Mouse (Mus musculus): ENCODE data around the gene Gm572. TPM values are rescaled to one million over a fixed set of nuclear protein-coding genes. Genes with fewer than 3 reads are reported as not detected.

The Gm572 gene
- polyA plus RNA-seq, 1 experiment from 2014 or later = 0.17 TPM

DNA sequence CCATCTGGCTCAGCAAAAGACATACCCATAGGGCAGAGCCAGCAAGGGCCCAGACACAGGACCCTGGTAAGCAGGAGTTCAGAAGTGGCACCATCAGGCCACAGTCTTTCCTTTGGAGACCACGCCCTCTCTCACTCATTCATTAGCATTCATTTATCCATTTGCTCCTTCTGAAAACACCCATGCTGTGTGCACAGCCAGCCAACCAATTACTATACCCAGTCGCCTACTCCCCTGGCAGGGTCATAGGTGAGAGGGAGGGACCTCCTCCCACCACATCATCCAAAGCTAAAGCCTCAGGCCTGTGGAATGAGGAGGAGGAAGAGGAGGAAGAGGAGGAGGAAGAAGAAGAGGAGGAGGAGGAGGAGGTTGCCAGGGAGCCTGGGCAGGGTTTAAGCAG, 67.3 kb downstream of the Gm572 start:
- Histone ChIP-seq H3K4me1 (ENCODE audit: control insufficient read depth, insufficient read depth, low read length) (peaks cover 15% of the 10 kb centered on the region), H3K9ac (ENCODE audit: low read depth, low read length) (no peak overlapping the region), H3K4me2 (ENCODE audit: low read depth, low read length) (no peak overlapping the region), H3K4me3 (ENCODE audit: low read depth, low read length) (no peak overlapping the region), H3K27ac (replicated peaks; ENCODE audit: low read depth, low read length) (no peak overlapping the region), H3K27me3 (replicated peaks; ENCODE audit: control insufficient read depth, insufficient read depth, low read length) (peaks cover 3% of the 10 kb centered on the region; the same call in 1 of the 2 replicates), H3K36me3 (ENCODE audit: control insufficient read depth, insufficient read depth, low read length) (no peaks in the 10 kb centered on the region), H3K9me3 (ENCODE audit: control insufficient read depth, low read length) (no peaks in the 10 kb centered on the region)
- 84% methylated on average over 2 of the region's 2 CpGs for WGBS
- DNase-seq (ENCODE audit: low spot score) (no peak), ATAC-seq (ENCODE audit: low read depth) (no peak)

DNA sequence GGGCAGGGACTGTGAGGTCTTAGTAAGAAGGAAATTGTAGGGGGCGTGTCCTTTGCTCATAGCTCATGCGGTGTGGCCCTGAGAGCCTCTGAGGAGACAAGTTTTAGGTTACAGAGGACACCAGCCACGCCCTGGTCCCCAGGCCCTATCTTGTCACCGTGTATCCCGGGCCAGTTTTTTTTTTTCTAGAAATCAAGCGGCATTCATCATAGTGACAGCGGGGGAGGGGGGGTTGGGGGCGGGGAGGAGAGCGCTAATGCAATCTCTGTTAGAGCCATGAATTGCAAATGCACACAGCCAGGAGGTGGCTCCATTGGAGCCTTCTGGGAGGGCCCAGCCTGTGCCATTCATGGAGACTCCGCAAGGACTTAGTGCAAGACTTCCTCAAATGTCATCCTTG, 68.2 kb downstream of the Gm572 start:
- no peaks in the 10 kb centered on the region for H3K9me3 ChIP-seq (ENCODE audit: control insufficient read depth, low read length)
- H3K36me3 ChIP-seq (ENCODE audit: control insufficient read depth, insufficient read depth, low read length) = no peaks in the 10 kb centered on the region
- H3K27ac ChIP-seq (replicated peaks; ENCODE audit: low read depth, low read length) = no peak overlapping the region; the same call in 1 of the 2 replicates
- DNase-seq (ENCODE audit: low spot score) = peak; percentile 54
- 9% methylated on average over 10 of the region's 10 CpGs for WGBS
- H3K4me3 ChIP-seq (ENCODE audit: low read depth, low read length) = no peak overlapping the region
- H3K4me1 ChIP-seq (ENCODE audit: control insufficient read depth, insufficient read depth, low read length) = peaks cover 15% of the 10 kb centered on the region
- H3K27me3 ChIP-seq (replicated peaks; ENCODE audit: control insufficient read depth, insufficient read depth, low read length) = peaks cover 3% of the 10 kb centered on the region; the same call in 1 of the 2 replicates
- no peak overlapping the region for H3K9ac ChIP-seq (ENCODE audit: low read depth, low read length)
- H3K4me2 ChIP-seq (ENCODE audit: low read depth, low read length) = no peak overlapping the region
- no peak for ATAC-seq (ENCODE audit: low read depth)

DNA sequence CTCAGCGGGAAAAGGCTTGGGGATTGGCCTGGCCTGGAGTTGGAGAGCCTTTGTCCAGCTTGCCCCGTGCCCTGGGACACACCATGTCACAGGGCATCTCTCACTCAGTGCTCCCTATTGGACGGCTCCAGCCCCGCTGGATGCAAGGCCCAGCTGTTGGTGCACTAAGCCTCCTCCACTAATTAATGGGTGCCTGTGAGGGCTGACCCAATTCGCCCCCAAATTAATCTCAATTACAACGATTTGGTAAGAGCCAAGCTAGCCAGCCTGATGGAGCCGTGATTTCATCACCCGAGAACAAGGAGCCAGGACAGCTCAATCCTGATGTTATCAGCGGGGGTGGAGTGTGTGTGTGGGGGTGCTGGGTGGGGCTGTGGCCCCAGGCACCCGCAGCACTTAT, 69.5 kb downstream of the Gm572 start:
- WGBS = 43% methylated on average over 10 of the region's 10 CpGs
- Histone ChIP-seq H3K36me3 (ENCODE audit: control insufficient read depth, insufficient read depth, low read length) (no peaks in the 10 kb centered on the region), H3K27me3 (replicated peaks; ENCODE audit: control insufficient read depth, insufficient read depth, low read length) (peaks cover 3% of the 10 kb centered on the region; the same call in 1 of the 2 replicates), H3K9me3 (ENCODE audit: control insufficient read depth, low read length) (no peaks in the 10 kb centered on the region), H3K9ac (ENCODE audit: low read depth, low read length) (no peak overlapping the region), H3K4me1 (ENCODE audit: control insufficient read depth, insufficient read depth, low read length) (peaks cover 15% of the 10 kb centered on the region), H3K4me3 (ENCODE audit: low read depth, low read length) (no peak overlapping the region), H3K4me2 (ENCODE audit: low read depth, low read length) (no peak overlapping the region), H3K27ac (replicated peaks; ENCODE audit: low read depth, low read length) (no peak overlapping the region)
- no peak; the same call in 1 of the 2 replicates for ATAC-seq (ENCODE audit: low read depth)
- DNase-seq (ENCODE audit: low spot score) = no peak

- no peak overlapping the region for H3K9ac ChIP-seq (ENCODE audit: low read depth, low read length)
- no peak for ATAC-seq (ENCODE audit: low read depth)
- 57% methylated on average over 7 of the region's 8 CpGs for WGBS
Measured at GRCm38 (mm10) chr4:148714064-148714463, 70.9 kb downstream of the Gm572 start.

DNA sequence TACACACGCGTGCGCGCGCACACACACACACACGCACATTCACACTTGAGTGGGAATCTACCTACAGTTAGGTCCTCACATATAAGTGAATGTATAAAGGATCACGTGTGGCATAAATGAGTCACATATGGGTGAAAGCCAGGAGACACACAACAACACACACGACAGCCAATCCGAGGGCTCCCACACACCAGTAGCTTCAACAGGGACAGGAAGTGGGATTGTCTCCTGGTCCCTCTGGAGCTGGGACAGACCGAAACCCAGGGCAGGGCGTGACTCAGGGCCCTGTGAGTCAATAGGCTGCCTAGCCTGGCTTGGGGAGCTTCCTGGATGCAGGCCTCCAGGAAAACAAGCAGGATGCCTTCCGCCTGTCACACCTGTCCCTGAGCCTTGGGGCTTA, 71.6 kb downstream of the Gm572 start:
- Histone ChIP-seq H3K9ac (ENCODE audit: low read depth, low read length) (no peak overlapping the region), H3K4me1 (ENCODE audit: control insufficient read depth, insufficient read depth, low read length) (peaks cover 11% of the 10 kb centered on the region), H3K27ac (replicated peaks; ENCODE audit: low read depth, low read length) (no peak overlapping the region), H3K36me3 (ENCODE audit: control insufficient read depth, insufficient read depth, low read length) (no peaks in the 10 kb centered on the region), H3K9me3 (ENCODE audit: control insufficient read depth, low read length) (no peaks in the 10 kb centered on the region), H3K4me3 (ENCODE audit: low read depth, low read length) (no peak overlapping the region), H3K27me3 (replicated peaks; ENCODE audit: control insufficient read depth, insufficient read depth, low read length) (peaks cover 3% of the 10 kb centered on the region; the same call in 1 of the 2 replicates), H3K4me2 (ENCODE audit: low read depth, low read length) (no peak overlapping the region)
- DNase-seq (ENCODE audit: low spot score) = no peak
- no peak for ATAC-seq (ENCODE audit: low read depth)
- WGBS = 83% methylated on average over 12 of the region's 12 CpGs

More at GRCm38 (mm10) chr4:148714064-148714463, 70.9 kb downstream of the Gm572 start:
- Histone ChIP-seq H3K27me3 (replicated peaks; ENCODE audit: control insufficient read depth, insufficient read depth, low read length) (0 out of 2 replicates have a peak, but pooled peaks cover 3% of the 10 kb centered on the region), H3K4me2 (ENCODE audit: low read depth, low read length) (no peak overlapping the region), H3K27ac (replicated peaks; ENCODE audit: low read depth, low read length) (no peak overlapping the region), H3K36me3 (ENCODE audit: control insufficient read depth, insufficient read depth, low read length) (no peaks in the 10 kb centered on the region), H3K9me3 (ENCODE audit: control insufficient read depth, low read length) (no peaks in the 10 kb centered on the region), H3K4me1 (ENCODE audit: control insufficient read depth, insufficient read depth, low read length) (peaks cover 12% of the 10 kb centered on the region), H3K4me3 (ENCODE audit: low read depth, low read length) (no peak overlapping the region)
- no peak for DNase-seq (ENCODE audit: low spot score)

GRCm38 (mm10) chr4:148715396-148715795, 72.3 kb downstream of the Gm572 start:
- Histone ChIP-seq H3K27me3 (replicated peaks; ENCODE audit: control insufficient read depth, insufficient read depth, low read length) (peaks cover 3% of the 10 kb centered on the region; the same call in 1 of the 2 replicates), H3K4me1 (ENCODE audit: control insufficient read depth, insufficient read depth, low read length) (peaks cover 11% of the 10 kb centered on the region), H3K9me3 (ENCODE audit: control insufficient read depth, low read length) (no peaks in the 10 kb centered on the region), H3K27ac (replicated peaks; ENCODE audit: low read depth, low read length) (no peak overlapping the region), H3K4me2 (ENCODE audit: low read depth, low read length) (no peak overlapping the region), H3K36me3 (ENCODE audit: control insufficient read depth, insufficient read depth, low read length) (no peaks in the 10 kb centered on the region), H3K4me3 (ENCODE audit: low read depth, low read length) (no peak overlapping the region), H3K9ac (ENCODE audit: low read depth, low read length) (no peak overlapping the region)
- 56% methylated on average over 3 of the region's 3 CpGs for WGBS
- DNase-seq (ENCODE audit: low spot score) (no peak), ATAC-seq (ENCODE audit: low read depth) (no peak)

Other genes with a start within 250 kb of the Gm572 start
- gene Ubiad1, start 198.5 kb upstream of the Gm572 start, polyA plus RNA-seq (2014; fragmentation: Nextera tagmentation; extraction: Ambion mirVana) = 13.3 and 16.7 TPM in 2 replicates
- gene Mtor, start 194.7 kb upstream of the Gm572 start, polyA plus RNA-seq (2014; fragmentation: Nextera tagmentation; extraction: Ambion mirVana) = 16.3 and 20.5 TPM in 2 replicates
- 3.8 and 4.8 TPM in 2 replicates for gene Angptl7, start 142.9 kb upstream of the Gm572 start, polyA plus RNA-seq (2014; fragmentation: Nextera tagmentation; extraction: Ambion mirVana)
- 80.9 and 90.7 TPM in 2 replicates for gene Exosc10, start 84.9 kb upstream of the Gm572 start, polyA plus RNA-seq (2014; fragmentation: Nextera tagmentation; extraction: Ambion mirVana)
- 273 and 291 TPM in 2 replicates for gene Srm, start 51.8 kb upstream of the Gm572 start, polyA plus RNA-seq (2014; fragmentation: Nextera tagmentation; extraction: Ambion mirVana)
- 0.25 and 0.29 TPM in 2 replicates for gene Masp2, start 40.8 kb upstream of the Gm572 start, polyA plus RNA-seq (2014; fragmentation: Nextera tagmentation; extraction: Ambion mirVana)
- 151 and 156 TPM in 2 replicates for gene Tardbp, start 16.3 kb upstream of the Gm572 start, polyA plus RNA-seq (2014; fragmentation: Nextera tagmentation; extraction: Ambion mirVana)
- 7.8 and 7.9 TPM in 2 replicates for gene Casz1, start 161.1 kb downstream of the Gm572 start, polyA plus RNA-seq (2014; fragmentation: Nextera tagmentation; extraction: Ambion mirVana)